Mouse (Mus musculus): ENCODE results near the gene Mfn2. TPM values are rescaled to one million over a fixed set of nuclear protein-coding genes. Genes with fewer than 3 reads are reported as not detected.
A peak's percentile ranks its signal among the peaks of the same experiment; 100 is the strongest.

Mfn2 gene
- not detected in 2 replicates for polyA plus RNA-seq (2012; ENCODE audit: insufficient read depth, insufficient read length, low replicate concordance, missing spikeins)

DNA sequence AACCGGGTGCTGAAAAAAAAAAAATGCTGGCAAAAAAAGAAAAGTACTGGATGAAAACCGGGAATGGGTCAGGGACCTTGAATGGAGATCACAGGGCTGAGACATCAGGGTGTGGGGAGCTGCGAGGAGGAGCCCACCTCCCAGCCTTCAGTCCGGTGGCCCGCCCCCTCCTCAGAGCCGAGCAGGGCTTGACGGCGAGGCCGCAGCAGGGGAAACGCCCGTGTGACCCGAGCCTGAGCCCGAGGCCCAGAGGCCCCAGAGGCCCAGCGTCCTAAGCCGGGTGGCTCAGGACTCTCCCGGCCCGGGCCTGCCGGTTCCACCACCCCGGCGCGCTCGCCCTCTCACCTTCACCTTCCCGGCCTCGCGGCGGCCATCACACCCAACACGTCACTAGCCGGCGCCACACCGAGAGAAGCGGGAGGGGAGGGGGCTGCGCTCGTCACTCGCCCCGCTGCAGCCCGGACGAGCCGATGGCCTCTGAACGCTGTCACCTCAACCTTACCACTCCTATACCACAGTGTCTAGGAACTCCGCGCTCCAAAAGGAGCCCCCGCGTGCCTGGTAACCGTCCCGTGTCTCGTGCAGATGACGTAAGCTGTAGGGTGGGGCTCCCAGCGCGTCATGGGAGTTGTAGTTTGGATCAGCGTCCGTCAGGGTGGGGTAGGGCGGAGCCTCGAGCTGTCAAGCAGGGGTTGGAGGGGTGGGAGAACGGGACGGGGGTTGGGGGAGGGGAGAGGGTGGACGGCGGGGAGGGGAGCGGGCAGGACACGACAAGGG lies at the start of gene Mfn2:
Mfn2 (minus strand) TSS at position 392 of the 777 bp plus-strand sequence.
- peak within 1 kb of the TSS; percentile 100 for H3K27ac ChIP-seq (ENCODE audit: insufficient read depth, low read depth, low read length)

DNA sequence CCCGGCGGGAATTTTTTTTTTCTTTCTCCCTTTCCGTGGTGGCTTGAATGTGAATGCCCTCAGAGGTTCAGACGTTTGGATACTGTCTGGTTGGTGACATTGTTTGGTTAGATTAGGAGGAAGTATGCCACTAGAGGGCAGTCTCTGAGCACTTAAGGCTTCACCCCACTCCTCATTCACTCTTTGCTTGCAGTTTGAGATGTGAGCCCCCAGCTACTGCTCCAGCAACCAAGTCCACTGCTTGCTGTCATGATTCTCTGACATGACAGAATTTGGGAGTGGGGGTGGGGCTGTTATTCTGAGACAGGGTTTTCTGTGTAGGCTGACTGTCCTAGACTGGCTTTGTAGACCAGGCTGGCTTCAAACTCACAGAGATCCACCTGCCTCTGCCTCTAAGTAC lies 49.1 kb upstream of the Mfn2 start:
- H3K4me3 ChIP-seq (ENCODE audit: insufficient read depth, low read depth, low read length), result no peak overlapping the region
- TF ChIP-seq CTCF (IDR thresholded peaks at IDR 0.05; ENCODE audit: insufficient read depth, low read depth, low read length), result no peak
- TF ChIP-seq POLR2A (IDR thresholded peaks at IDR 0.05; ENCODE audit: insufficient read depth, low read depth, low read length), result no peak
- 16% methylated on average over 4 of the region's 4 CpGs for WGBS
- H3K4me1 ChIP-seq (ENCODE audit: control insufficient read depth, insufficient read depth, low read length), result no peaks in the 10 kb centered on the region
- H3K27ac ChIP-seq (ENCODE audit: insufficient read depth, low read depth, low read length), result no peak overlapping the region

More for the DNA sequence above, at the start of gene Mfn2:
- Histone ChIP-seq H3K4me3 (ENCODE audit: insufficient read depth, low read depth, low read length) (peak within 1 kb of the TSS; percentile 99), H3K4me1 (ENCODE audit: control insufficient read depth, insufficient read depth, low read length) (peaks cover 15% of the 10 kb centered on the region)
- under 1% methylated on average over 59 of the region's 59 CpGs for WGBS
- TF ChIP-seq POLR2A (IDR thresholded peaks at IDR 0.05; ENCODE audit: insufficient read depth, low read depth, low read length) (peak; percentile 53; the same call in 1 of the 2 replicates), CTCF (IDR thresholded peaks at IDR 0.05; ENCODE audit: insufficient read depth, low read depth, low read length) (no peak)

DNA sequence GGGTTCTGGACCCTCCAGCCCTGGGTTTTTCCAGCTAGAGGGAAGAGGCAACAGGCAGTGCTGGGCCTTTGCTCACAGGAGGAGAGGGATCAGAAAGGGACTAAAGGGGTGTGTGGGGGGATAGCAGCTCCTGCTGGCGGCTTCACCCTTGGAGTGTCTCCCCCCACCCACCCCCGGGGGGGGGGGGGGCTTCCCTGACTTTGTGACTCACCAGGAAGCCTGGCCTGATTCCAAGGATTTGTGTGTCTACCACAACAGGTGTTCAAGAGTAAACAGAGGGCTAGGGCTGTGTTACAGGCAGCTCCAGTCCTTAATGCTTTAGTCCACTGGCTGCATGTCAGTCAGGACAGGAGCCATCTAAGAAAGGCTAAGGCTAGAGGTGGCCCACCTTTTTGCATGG lies 43.0 kb upstream of the Mfn2 start:
- 16% methylated on average over 2 of the region's 2 CpGs for WGBS
- no peak overlapping the region for H3K4me3 ChIP-seq (ENCODE audit: insufficient read depth, low read depth, low read length)
- no peak overlapping the region for H3K27ac ChIP-seq (ENCODE audit: insufficient read depth, low read depth, low read length)
- TF ChIP-seq CTCF (IDR thresholded peaks at IDR 0.05; ENCODE audit: insufficient read depth, low read depth, low read length), result no peak
- no peak for TF ChIP-seq POLR2A (IDR thresholded peaks at IDR 0.05; ENCODE audit: insufficient read depth, low read depth, low read length)
- H3K4me1 ChIP-seq (ENCODE audit: control insufficient read depth, insufficient read depth, low read length), result peaks cover 31% of the 10 kb centered on the region

DNA sequence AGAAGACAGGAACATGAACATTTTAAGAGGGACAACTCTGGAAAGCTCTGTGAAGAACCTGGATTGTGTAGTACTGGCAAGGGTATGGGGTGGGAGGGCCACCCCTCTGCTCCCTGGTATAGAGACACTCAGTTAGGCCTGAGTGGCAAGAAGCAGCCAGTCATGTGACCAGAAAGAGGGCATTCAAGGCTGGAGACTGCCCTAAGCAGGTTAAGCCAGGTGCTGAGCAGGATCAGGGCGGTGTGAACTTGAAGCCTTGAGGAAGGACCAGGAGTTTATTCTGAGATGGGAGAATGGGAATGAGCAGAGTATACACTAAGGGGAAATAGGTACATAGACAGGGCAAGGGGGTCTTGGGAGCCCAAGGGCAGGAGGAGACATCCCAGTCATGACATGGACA lies 38.5 kb upstream of the Mfn2 start:
- H3K4me1 ChIP-seq (ENCODE audit: control insufficient read depth, insufficient read depth, low read length), result peaks cover 44% of the 10 kb centered on the region
- no peak for TF ChIP-seq POLR2A (IDR thresholded peaks at IDR 0.05; ENCODE audit: insufficient read depth, low read depth, low read length)
- no peak for TF ChIP-seq CTCF (IDR thresholded peaks at IDR 0.05; ENCODE audit: insufficient read depth, low read depth, low read length)
- no peak overlapping the region for H3K27ac ChIP-seq (ENCODE audit: insufficient read depth, low read depth, low read length)
- H3K4me3 ChIP-seq (ENCODE audit: insufficient read depth, low read depth, low read length), result no peak overlapping the region
- WGBS, result 97% methylated on average over 1 of the region's 1 CpGs

- H3K4me1 ChIP-seq (ENCODE audit: control insufficient read depth, insufficient read depth, low read length), result peaks cover 41% of the 10 kb centered on the region
- H3K27ac ChIP-seq (ENCODE audit: insufficient read depth, low read depth, low read length), result no peak overlapping the region
- TF ChIP-seq CTCF (IDR thresholded peaks at IDR 0.05; ENCODE audit: insufficient read depth, low read depth, low read length) (no peak), POLR2A (IDR thresholded peaks at IDR 0.05; ENCODE audit: insufficient read depth, low read depth, low read length) (no peak)
- WGBS, result 6% methylated on average over 87 of the region's 88 CpGs
- H3K4me3 ChIP-seq (ENCODE audit: insufficient read depth, low read depth, low read length), result peak overlapping the region; percentile 70
Observed at GRCm38 (mm10) chr4:147941045-147942020, 36.8 kb upstream of the Mfn2 start.

GRCm38 (mm10) chr4:147940576-147941044 lies 36.1 kb upstream of the Mfn2 start, which contains the start of gene 2510039O18Rik:
Gene 2510039O18Rik (plus strand): TSS chr4:147940895.
- Histone ChIP-seq H3K4me1 (ENCODE audit: control insufficient read depth, insufficient read depth, low read length) (peaks cover 41% of the 10 kb centered on the region), H3K4me3 (ENCODE audit: insufficient read depth, low read depth, low read length) (peak within 1 kb of the TSS; percentile 70), H3K27ac (ENCODE audit: insufficient read depth, low read depth, low read length) (no peak within 1 kb of the TSS)
- TF ChIP-seq POLR2A (IDR thresholded peaks at IDR 0.05; ENCODE audit: insufficient read depth, low read depth, low read length) (peak; percentile 61), CTCF (IDR thresholded peaks at IDR 0.05; ENCODE audit: insufficient read depth, low read depth, low read length) (no peak)
- under 1% methylated on average over 29 of the region's 35 CpGs for WGBS

- Histone ChIP-seq H3K27ac (ENCODE audit: insufficient read depth, low read depth, low read length) (no peak overlapping the region), H3K4me1 (ENCODE audit: control insufficient read depth, insufficient read depth, low read length) (peaks cover 39% of the 10 kb centered on the region), H3K4me3 (ENCODE audit: insufficient read depth, low read depth, low read length) (no peak overlapping the region)
- no peak for TF ChIP-seq POLR2A (IDR thresholded peaks at IDR 0.05; ENCODE audit: insufficient read depth, low read depth, low read length)
- TF ChIP-seq CTCF (IDR thresholded peaks at IDR 0.05; ENCODE audit: insufficient read depth, low read depth, low read length), result no peak
- WGBS, result 12% methylated on average over 9 of the region's 9 CpGs
Observed at GRCm38 (mm10) chr4:147940111-147940510, 35.6 kb upstream of the Mfn2 start.

DNA sequence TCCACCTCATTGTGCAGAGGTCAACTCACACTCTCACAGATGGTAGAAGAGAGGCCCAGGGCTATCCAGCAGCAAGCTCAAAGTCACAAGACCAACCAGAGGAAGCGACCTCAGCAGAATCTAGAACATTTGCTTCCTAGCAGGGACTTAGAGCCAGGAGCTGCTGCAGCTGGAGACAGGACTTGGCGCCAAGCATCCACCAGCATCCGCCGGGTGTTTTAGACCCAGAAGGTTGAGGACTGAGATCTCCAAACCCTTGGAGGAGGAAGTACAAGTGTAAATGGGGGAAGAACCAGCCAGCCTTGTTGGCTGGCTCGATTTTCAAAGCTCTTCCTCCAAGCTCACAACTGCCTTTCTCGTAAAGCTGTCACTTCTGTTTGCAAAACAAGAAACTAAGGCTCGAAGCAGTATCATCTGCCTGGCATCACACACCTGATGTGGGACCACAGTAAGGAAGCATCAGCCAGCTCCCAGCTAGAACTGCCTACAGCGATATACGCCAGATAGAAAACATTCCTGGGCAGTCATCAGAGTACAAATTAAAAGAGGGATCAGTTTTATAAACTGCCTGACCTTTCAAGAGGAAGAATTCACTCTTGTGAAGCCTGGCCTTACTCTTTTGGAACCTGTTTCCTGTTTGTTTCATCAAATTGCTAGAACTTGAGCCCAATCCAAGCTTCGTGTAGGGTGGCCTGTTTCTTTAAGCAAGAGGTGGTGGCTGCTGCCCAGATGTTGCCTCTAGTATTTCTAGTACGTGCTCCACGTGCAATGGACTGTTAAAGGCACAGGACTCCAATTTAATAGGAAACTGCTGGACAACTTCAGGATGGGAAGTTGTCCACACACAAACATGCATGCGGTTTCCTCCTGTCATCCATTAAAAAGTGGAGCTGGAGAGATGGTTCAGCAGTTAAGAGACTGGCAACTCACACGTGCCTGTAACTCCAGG lies 33.9 kb upstream of the Mfn2 start:
- Histone ChIP-seq H3K4me1 (ENCODE audit: control insufficient read depth, insufficient read depth, low read length) (peaks cover 33% of the 10 kb centered on the region), H3K4me3 (ENCODE audit: insufficient read depth, low read depth, low read length) (no peak overlapping the region), H3K27ac (ENCODE audit: insufficient read depth, low read depth, low read length) (no peak overlapping the region)
- TF ChIP-seq POLR2A (IDR thresholded peaks at IDR 0.05; ENCODE audit: insufficient read depth, low read depth, low read length) (no peak), CTCF (IDR thresholded peaks at IDR 0.05; ENCODE audit: insufficient read depth, low read depth, low read length) (no peak)
- WGBS, result 65% methylated on average over 14 of the region's 14 CpGs
